Mouse (Mus musculus): ENCODE measurements around the gene Fes. TPM values are rescaled to one million over a fixed set of nuclear protein-coding genes. Genes with fewer than 3 reads are reported as not detected.

Gene Fes
- 1 to 10 TPM; 5.0 to 5.7 TPM for total RNA-seq (2021)
- long read RNA-seq, experiment 1, partial matches to known transcripts, result 0 of 2 reads
- long read RNA-seq, experiment 1, other reads (novel, unspliced or antisense), result 2 of 2 reads
- long read RNA-seq, experiment 2, partial matches to known transcripts, result 3 of 9 reads
- long read RNA-seq, experiment 2, other reads (novel, unspliced or antisense), result 4 of 9 reads

- H3K4me3 ChIP-seq, result peak within 1 kb of the TSS; percentile 38
- no peak for TF ChIP-seq CTCF (conservative IDR thresholded peaks at IDR 0.05)
- DNase-seq (ENCODE audit: low spot score in 2 of 2), result no peak
- peak within 1 kb of the TSS; percentile 81 for H3K27ac ChIP-seq
Measured at GRCm38 (mm10) chr7:80387633-80388543, at the start of gene Fes. Gene Fes (minus strand): TSS chr7:80387946.

- H3K4me3 ChIP-seq, result no peak overlapping the region
- no peak overlapping the region for H3K27ac ChIP-seq
- TF ChIP-seq CTCF (conservative IDR thresholded peaks at IDR 0.05), result no peak
- DNase-seq (ENCODE audit: low spot score in 2 of 2), result no peak
Measured at GRCm38 (mm10) chr7:80436571-80436970, 48.8 kb upstream of the Fes start.

- Histone ChIP-seq H3K27ac (no peak overlapping the region), H3K4me3 (no peak overlapping the region)
- no peak for DNase-seq (ENCODE audit: low spot score in 2 of 2)
- no peak for TF ChIP-seq CTCF (conservative IDR thresholded peaks at IDR 0.05)
Measured at GRCm38 (mm10) chr7:80435594-80435993, 47.8 kb upstream of the Fes start.

- Histone ChIP-seq H3K4me3 (no peak overlapping the region), H3K27ac (no peak overlapping the region)
- no peak for TF ChIP-seq CTCF (conservative IDR thresholded peaks at IDR 0.05)
- no peak for DNase-seq (ENCODE audit: low spot score in 2 of 2)
Measured at GRCm38 (mm10) chr7:80429661-80430060, 41.9 kb upstream of the Fes start.

GRCm38 (mm10) chr7:80427730-80428129, 40.0 kb upstream of the Fes start:
- H3K4me3 ChIP-seq, result no peak overlapping the region
- DNase-seq (ENCODE audit: low spot score in 2 of 2), result no peak
- no peak for TF ChIP-seq CTCF (conservative IDR thresholded peaks at IDR 0.05)
- no peak overlapping the region for H3K27ac ChIP-seq

GRCm38 (mm10) chr7:80426363-80426762, 38.6 kb upstream of the Fes start:
- H3K27ac ChIP-seq, result no peak overlapping the region
- H3K4me3 ChIP-seq, result no peak overlapping the region
- no peak for TF ChIP-seq CTCF (conservative IDR thresholded peaks at IDR 0.05)
- DNase-seq (ENCODE audit: low spot score in 2 of 2), result no peak

- Histone ChIP-seq H3K4me3 (no peak overlapping the region), H3K27ac (no peak overlapping the region)
- TF ChIP-seq CTCF (conservative IDR thresholded peaks at IDR 0.05), result peak; percentile 45
- no peak for DNase-seq (ENCODE audit: low spot score in 2 of 2)
Measured at GRCm38 (mm10) chr7:80424722-80425121, 37.0 kb upstream of the Fes start.

GRCm38 (mm10) chr7:80422759-80423480, 35.2 kb upstream of the Fes start:
- TF ChIP-seq CTCF (conservative IDR thresholded peaks at IDR 0.05), result peak; percentile 35
- DNase-seq (ENCODE audit: low spot score in 2 of 2), result peak; percentile 53 to 58
- Histone ChIP-seq H3K27ac (no peak overlapping the region), H3K4me3 (peak overlapping the region; percentile 32)

GRCm38 (mm10) chr7:80421576-80421975, 33.8 kb upstream of the Fes start:
- no peak for TF ChIP-seq CTCF (conservative IDR thresholded peaks at IDR 0.05)
- DNase-seq (ENCODE audit: low spot score in 2 of 2), result no peak
- no peak overlapping the region for H3K4me3 ChIP-seq
- no peak overlapping the region for H3K27ac ChIP-seq

- DNase-seq (ENCODE audit: low spot score in 2 of 2), result no peak
- H3K4me3 ChIP-seq, result no peak overlapping the region
- TF ChIP-seq CTCF (conservative IDR thresholded peaks at IDR 0.05), result no peak
- no peak overlapping the region for H3K27ac ChIP-seq
Measured at GRCm38 (mm10) chr7:80420586-80420985, 32.8 kb upstream of the Fes start.

GRCm38 (mm10) chr7:80419278-80419677, 31.5 kb upstream of the Fes start:
- no peak for DNase-seq (ENCODE audit: low spot score in 2 of 2)
- no peak for TF ChIP-seq CTCF (conservative IDR thresholded peaks at IDR 0.05)
- H3K4me3 ChIP-seq, result no peak overlapping the region
- no peak overlapping the region for H3K27ac ChIP-seq

GRCm38 (mm10) chr7:80418036-80418435, 30.3 kb upstream of the Fes start:
- DNase-seq (ENCODE audit: low spot score in 2 of 2), result no peak
- no peak for TF ChIP-seq CTCF (conservative IDR thresholded peaks at IDR 0.05)

GRCm38 (mm10) chr7:80417601-80418000, 29.9 kb upstream of the Fes start:
- TF ChIP-seq CTCF (conservative IDR thresholded peaks at IDR 0.05), result no peak
- Histone ChIP-seq H3K4me3 (no peak overlapping the region), H3K27ac (no peak overlapping the region)
- DNase-seq (ENCODE audit: low spot score in 2 of 2), result no peak

More at GRCm38 (mm10) chr7:80418036-80418435, 30.3 kb upstream of the Fes start:
- H3K4me3 ChIP-seq, result no peak overlapping the region
- H3K27ac ChIP-seq, result no peak overlapping the region
